Mouse (Mus musculus) MEL (cell line): ENCODE measurements around the gene Frmd4a. TPM values are rescaled to one million over a fixed set of nuclear protein-coding genes. Genes with fewer than 3 reads are reported as not detected.

Source experiments
- DNase-seq: peaks from one replicate; pipeline ENCODE4 v3.0.0; 2011; ENCODE audit warnings: low read depth, low spot score
- H3K27ac ChIP-seq: 2 replicates; pipeline ENCODE4 v1.5.1; 2012; ENCODE audit warnings: low read depth, mild to moderate bottlenecking, control low read depth, low read length, moderate library complexity; ENCODE audit not compliant: control insufficient read depth
- H3K27me3 ChIP-seq, 2 experiments: fragments of 150-350 bp in 1 of 2; sonication (generic) in 1 of 2; 2 replicates each; pipeline ENCODE4 v1.6.1; 2012; ENCODE audit warnings: low read length in 2 of 2, mild to moderate bottlenecking in 2 of 2, improper control_type of control experiment in 1 of 2, moderate library complexity in 1 of 2; ENCODE audit not compliant: insufficient read depth in 2 of 2, control insufficient read depth in 1 of 2
- H3K36me3 ChIP-seq, 2 experiments: 2 replicates each; pipeline ENCODE4 v1.6.1; 2012 to 2014; ENCODE audit warnings: low read length in 2 of 2, improper control_type of control experiment in 1 of 2, inconsistent platforms in 1 of 2, mild to moderate bottlenecking in 1 of 2; ENCODE audit not compliant: insufficient read depth in 2 of 2, control insufficient read depth in 1 of 2
- H3K4me1 ChIP-seq, 2 experiments: fragments of 150-350 bp in 1 of 2; sonication (generic) in 1 of 2; 2 replicates each; pipeline ENCODE4 v1.6.1; 2012; ENCODE audit warnings: low read length in 2 of 2, improper control_type of control experiment in 1 of 2, mild to moderate bottlenecking in 1 of 2; ENCODE audit not compliant: insufficient read depth in 2 of 2, control insufficient read depth in 1 of 2
- H3K4me3 ChIP-seq, 2 experiments: fragments of 150-350 bp in 1 of 2; sonication (generic) in 1 of 2; 2 replicates each; pipeline ENCODE4 v1.5.1; 2012; ENCODE audit warnings: low read depth in 2 of 2, low read length in 2 of 2, mild to moderate bottlenecking in 2 of 2, moderate library complexity in 2 of 2, control low read depth in 1 of 2, improper control_type of control experiment in 1 of 2; ENCODE audit not compliant: control insufficient read depth in 1 of 2, insufficient read depth in 1 of 2
- H3K79me2 ChIP-seq: 2 replicates; pipeline ENCODE4 v1.6.1; 2012; ENCODE audit warnings: mild to moderate bottlenecking, low read length, moderate library complexity; ENCODE audit not compliant: control insufficient read depth, poor library complexity, insufficient read depth
- H3K9ac ChIP-seq: 2 replicates; pipeline ENCODE4 v1.6.1; 2012; ENCODE audit warnings: low read depth, mild to moderate bottlenecking, control low read depth, low read length, moderate library complexity; ENCODE audit not compliant: control insufficient read depth, poor library complexity, severe bottlenecking
- H3K9me3 ChIP-seq: fragments of 150-350 bp; sonication (generic); replicated peaks from 2 replicates; pipeline ENCODE4 v1.6.1; 2012; ENCODE audit warnings: mild to moderate bottlenecking, low read length, improper control_type of control experiment, moderate library complexity; ENCODE audit not compliant: insufficient read depth
- ELF1 ChIP-seq: IDR thresholded peaks from 2 replicates; pipeline ENCODE4 v1.6.1; 2014; ENCODE audit warnings: low read depth, mild to moderate bottlenecking, inconsistent platforms, low read length, improper control_type of control experiment, moderate library complexity
- EP300 ChIP-seq, 2 experiments: IDR thresholded peaks; 2 replicates each; pipeline ENCODE4 v1.6.1; 2011; ENCODE audit warnings: improper control_type of control experiment in 2 of 2, low read length in 2 of 2, low read depth in 1 of 2, mild to moderate bottlenecking in 1 of 2
- JUND ChIP-seq: IDR thresholded peaks from 2 replicates; pipeline ENCODE4 v1.6.1; 2011; ENCODE audit warnings: low read depth, mild to moderate bottlenecking, improper control_type of control experiment, low read length
- MAFK ChIP-seq: IDR thresholded peaks from 2 replicates; pipeline ENCODE4 v1.6.1; 2011; ENCODE audit warnings: low read depth, mild to moderate bottlenecking, low read length, improper control_type of control experiment, borderline replicate concordance
- MAZ ChIP-seq: IDR thresholded peaks from 2 replicates; pipeline ENCODE4 v1.6.1; 2012; ENCODE audit warnings: low read depth, mild to moderate bottlenecking, inconsistent platforms, low read length, improper control_type of control experiment
- MXI1 ChIP-seq: IDR thresholded peaks from 2 replicates; pipeline ENCODE4 v1.6.1; 2011; ENCODE audit warnings: mild to moderate bottlenecking, low read depth, low read length, improper control_type of control experiment
- MYB ChIP-seq: IDR thresholded peaks from 2 replicates; pipeline ENCODE4 v1.6.1; 2011; ENCODE audit warnings: mild to moderate bottlenecking, low read depth, low read length, improper control_type of control experiment
- NELFE ChIP-seq: IDR thresholded peaks from 2 replicates; pipeline ENCODE4 v1.6.1; 2011; ENCODE audit warnings: low read depth, low read length, improper control_type of control experiment
- POLR2A ChIP-seq, 2 experiments: IDR thresholded peaks; 2 replicates each; pipeline ENCODE4 v1.6.1; 2011 to 2012; ENCODE audit warnings: low read length in 2 of 2, mild to moderate bottlenecking in 2 of 2, control low read depth in 1 of 2, improper control_type of control experiment in 1 of 2, low read depth in 1 of 2, moderate library complexity in 1 of 2; ENCODE audit not compliant: control insufficient read depth in 1 of 2, insufficient read depth in 1 of 2, poor library complexity in 1 of 2
- POLR2AphosphoS5 ChIP-seq: IDR thresholded peaks from 2 replicates; pipeline ENCODE4 v1.6.1; 2012; ENCODE audit warnings: low read depth, borderline replicate concordance, mild to moderate bottlenecking, inconsistent platforms, low read length, moderate library complexity, mixed read lengths
- RAD21 ChIP-seq: IDR thresholded peaks from 2 replicates; pipeline ENCODE4 v1.6.1; 2011; ENCODE audit warnings: mild to moderate bottlenecking, low read depth, low read length, improper control_type of control experiment
- RCOR1 ChIP-seq: IDR thresholded peaks from 2 replicates; pipeline ENCODE4 v1.6.1; 2012; ENCODE audit warnings: low read depth, mild to moderate bottlenecking, inconsistent platforms, low read length, improper control_type of control experiment
- SIN3A ChIP-seq: IDR thresholded peaks from 2 replicates; pipeline ENCODE4 v1.6.1; 2012; ENCODE audit warnings: low read length, improper control_type of control experiment, inconsistent platforms
- TBP ChIP-seq: IDR thresholded peaks from 2 replicates; pipeline ENCODE4 v1.8.0; 2011; ENCODE audit warnings: low read depth, low read length, improper control_type of control experiment
- TCF12 ChIP-seq: IDR thresholded peaks from 2 replicates; pipeline ENCODE4 v1.6.1; 2014; ENCODE audit warnings: low read depth, mild to moderate bottlenecking, inconsistent platforms, low read length, improper control_type of control experiment, moderate library complexity
- UBTF ChIP-seq: IDR thresholded peaks from 2 replicates; pipeline ENCODE4 v1.6.1; 2012; ENCODE audit warnings: low read depth, mild to moderate bottlenecking, inconsistent platforms, low read length, improper control_type of control experiment, moderate library complexity, borderline replicate concordance; ENCODE audit not compliant: insufficient read depth
- USF1 ChIP-seq: IDR thresholded peaks from 2 replicates; pipeline ENCODE4 v1.6.1; 2014; ENCODE audit warnings: low read depth, mild to moderate bottlenecking, inconsistent platforms, low read length, improper control_type of control experiment, moderate library complexity
- ZC3H11A ChIP-seq: IDR thresholded peaks from 2 replicates; pipeline ENCODE4 v1.6.1; 2012; ENCODE audit warnings: low read depth, mild to moderate bottlenecking, inconsistent platforms, low read length, improper control_type of control experiment
- polyA plus RNA-seq, 2 experiments: library from polyadenylated mRNA; stranded (reverse) in 1 of 2; unstranded in 1 of 2; fragments of >175 nt in 1 of 2; fragments of >200 nt in 1 of 2; gene quantifications; 2 replicates each; pipeline versions ENCODE4 v1.2.1 to v1.2.4; 2012; ENCODE audit warnings: low replicate concordance in 2 of 2, low read depth in 1 of 2; ENCODE audit not compliant: insufficient read length in 2 of 2, insufficient read depth in 1 of 2, missing spikeins in 1 of 2
- total RNA-seq: library from RNA; depleted of rRNA; stranded (reverse); fragments of 300-350 nt; gene quantifications from 2 replicates; pipeline ENCODE4 v1.2.3, GENCODE M21; 2012

Frmd4a gene
- total and polyA plus RNA-seq, 3 experiments = 6.4 to 14.4 TPM; not detected in 1

DNA sequence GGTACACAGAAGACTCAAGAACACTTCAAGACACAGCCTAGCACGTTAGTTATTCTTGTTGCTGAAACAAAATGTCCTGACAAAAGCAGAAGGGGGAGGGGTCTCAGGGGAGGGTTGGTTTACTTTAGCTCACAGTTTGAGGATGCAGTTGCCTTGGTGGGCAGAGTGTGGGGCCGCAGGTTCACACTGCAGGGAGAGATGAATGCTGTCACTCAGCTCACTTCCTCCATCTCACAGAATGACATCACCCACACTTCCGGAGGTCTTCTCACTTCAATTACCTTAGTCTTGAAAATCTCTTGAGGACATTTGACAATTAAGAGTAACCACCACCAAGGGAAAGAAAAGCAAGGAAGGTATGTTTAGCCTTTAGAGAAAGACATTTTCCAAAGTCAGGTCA, 574.1 kb downstream of the Frmd4a start:
- no peak for DNase-seq
- Histone ChIP-seq H3K4me1 (no peaks in the 10 kb centered on the region), H3K4me3 (no peak overlapping the region), H3K9ac (no peak overlapping the region), H3K36me3 (peaks cover 0 to 28% of the 10 kb centered on the region in 2 experiments; a peak in 2 of 4 replicates), H3K27ac (no peak overlapping the region), H3K79me2 (no peaks in the 10 kb centered on the region), H3K27me3 (no peaks in the 10 kb centered on the region), H3K9me3 (no peaks in the 10 kb centered on the region)
- no peak for TF ChIP-seq EP300 (IDR thresholded peaks at IDR 0.05; ENCODE audit: low read depth in 1 of 2, low read length in 2 of 2)
- no peak for TF ChIP-seq ZC3H11A
- TF ChIP-seq MAFK = no peak
- no peak for TF ChIP-seq RCOR1
- no peak for TF ChIP-seq ELF1
- no peak for TF ChIP-seq NELFE
- TF ChIP-seq MAZ = no peak
- no peak for TF ChIP-seq SIN3A
- no peak for TF ChIP-seq POLR2A (IDR thresholded peaks at IDR 0.05; ENCODE audit: control insufficient read depth in 1 of 2, insufficient read depth in 1 of 2, low read depth in 1 of 2, low read length in 2 of 2, poor library complexity in 1 of 2)
- TF ChIP-seq MYB = no peak
- no peak for TF ChIP-seq TBP
- no peak for TF ChIP-seq TCF12
- TF ChIP-seq RAD21 = no peak
- no peak for TF ChIP-seq USF1
- TF ChIP-seq, all 39 proteins: peak for 0

DNA sequence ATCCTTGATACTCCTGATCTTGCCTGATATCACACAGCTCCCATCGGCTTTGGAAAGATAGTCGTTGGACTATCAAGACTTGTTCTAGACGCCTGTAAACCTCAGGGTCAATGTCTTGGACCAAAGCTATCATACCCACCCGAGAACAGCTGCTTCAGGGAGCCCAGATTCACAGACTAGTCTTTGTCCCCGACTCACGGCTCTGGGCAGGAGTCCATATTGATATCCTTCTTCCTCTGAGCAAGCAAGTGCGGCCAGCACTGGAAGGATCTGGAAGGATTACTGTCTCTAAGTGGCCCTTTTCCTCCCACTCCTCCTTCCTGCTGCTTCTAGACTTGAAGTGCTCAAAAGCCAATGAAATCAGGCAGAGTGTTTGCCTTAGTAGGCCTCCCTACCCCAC, 575.1 kb downstream of the Frmd4a start:
- no peak overlapping the region for H3K27ac ChIP-seq
- TF ChIP-seq ELF1 (no peak), UBTF (no peak), MXI1 (no peak), POLR2AphosphoS5 (no peak), JUND (no peak), RCOR1 (no peak)
- no peak overlapping the region for H3K4me3 ChIP-seq
- peaks cover 0 to 21% of the 10 kb centered on the region in 2 experiments; a peak in 2 of 4 replicates for H3K36me3 ChIP-seq
- DNase-seq = no peak
- H3K9me3 ChIP-seq = no peaks in the 10 kb centered on the region
- no peaks in the 10 kb centered on the region for H3K27me3 ChIP-seq
- no peaks in the 10 kb centered on the region for H3K4me1 ChIP-seq
- no peak overlapping the region for H3K9ac ChIP-seq
- no peaks in the 10 kb centered on the region for H3K79me2 ChIP-seq
